Mouse (Mus musculus) lung, adult 2 months (tissue): ENCODE measurements around the gene Best3. TPM values are rescaled to one million over a fixed set of nuclear protein-coding genes. Genes with fewer than 3 reads are reported as not detected.
"Not testable (repeated sequence)": the region's sequence is repeated elsewhere in the genome, so short reads cannot be mapped to it uniquely, and the experiment has no call there.

Experiments used
- DNase-seq: peaks from one replicate; pipeline ENCODE4 v3.0.0; 2022
- H3K4me1 ChIP-seq: fragments of 200-500 bp; 2 replicates; pipeline ENCODE4 v1.6.1; 2011; ENCODE audit warnings: low read length; ENCODE audit not compliant: control insufficient read depth, insufficient read depth
- H3K4me3 ChIP-seq: fragments of 200-500 bp; replicated peaks from 2 replicates; pipeline ENCODE3; 2011; ENCODE audit warnings: low read depth, mild to moderate bottlenecking, control low read depth, low read length; ENCODE audit errors: extremely low read depth
- CTCF ChIP-seq: fragments of 200-500 bp; IDR thresholded peaks from 2 replicates; pipeline ENCODE4 v1.5.1; 2011; ENCODE audit warnings: mild to moderate bottlenecking, low read length, control low read depth; ENCODE audit not compliant: insufficient read depth
- POLR2A ChIP-seq: fragments of 200-500 bp; IDR thresholded peaks from 2 replicates; pipeline ENCODE4 v1.6.1; 2011; ENCODE audit warnings: low read depth, mild to moderate bottlenecking, control low read depth, low read length, borderline replicate concordance; ENCODE audit errors: extremely low read depth
- WGBS: fragments of 180-500 bp; shearing (Covaris S2); methylation state at CpG from one replicate; pipeline ENCODE4 v1.1.7; 2018; 5-methylcytosine and 5-hydroxymethylcytosine counted together
- polyA plus RNA-seq: library from polyadenylated mRNA; depleted of rRNA; stranded (reverse); fragments of >200 nt; gene quantifications from 2 replicates; pipeline ENCODE4 v1.2.3, GENCODE M21; 2012

Gene Best3
- polyA plus RNA-seq, 1 experiment, result 3.4 TPM

DNA sequence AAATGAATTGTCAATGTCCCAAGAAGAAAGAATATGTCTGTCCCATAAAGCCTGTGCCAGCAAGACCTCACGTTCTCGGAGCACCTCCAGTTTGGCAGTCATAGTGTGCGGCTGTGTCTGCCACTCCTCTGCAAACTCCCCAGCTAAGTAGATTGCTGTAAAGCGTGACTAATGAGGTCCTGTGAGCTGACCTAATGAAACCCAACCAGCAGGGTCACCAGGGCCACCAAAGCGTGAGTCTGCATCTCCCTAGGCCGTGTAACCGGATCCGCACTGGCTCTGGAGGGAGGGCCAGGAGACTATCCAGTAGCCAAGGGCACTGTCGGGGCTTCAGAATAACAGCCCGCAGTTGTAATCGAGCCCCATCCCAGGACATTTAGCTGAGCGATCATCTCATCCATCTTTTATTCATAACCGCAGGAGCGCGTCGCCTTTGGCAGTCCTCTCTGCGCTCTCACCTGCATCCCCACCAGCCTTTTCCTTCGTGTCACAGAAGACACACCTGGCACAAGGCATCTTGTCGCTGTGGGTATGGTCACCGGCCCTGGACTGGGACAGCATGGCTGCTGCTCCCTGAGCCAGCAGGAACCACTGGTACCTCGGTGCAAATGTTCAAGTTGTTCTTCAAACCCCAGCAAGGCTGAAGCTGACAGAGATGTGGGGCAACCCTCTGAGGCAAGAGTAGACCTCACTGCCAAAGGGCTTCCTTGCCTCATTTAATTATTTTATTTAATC lies 35.1 kb downstream of the Best3 start:
- Histone ChIP-seq H3K4me3 (no peak overlapping the region), H3K4me1 (no peaks in the 10 kb centered on the region)
- no peak for DNase-seq
- TF ChIP-seq CTCF (no peak), POLR2A (no peak)
- WGBS, result 45% methylated on average over 21 of the region's 21 CpGs

DNA sequence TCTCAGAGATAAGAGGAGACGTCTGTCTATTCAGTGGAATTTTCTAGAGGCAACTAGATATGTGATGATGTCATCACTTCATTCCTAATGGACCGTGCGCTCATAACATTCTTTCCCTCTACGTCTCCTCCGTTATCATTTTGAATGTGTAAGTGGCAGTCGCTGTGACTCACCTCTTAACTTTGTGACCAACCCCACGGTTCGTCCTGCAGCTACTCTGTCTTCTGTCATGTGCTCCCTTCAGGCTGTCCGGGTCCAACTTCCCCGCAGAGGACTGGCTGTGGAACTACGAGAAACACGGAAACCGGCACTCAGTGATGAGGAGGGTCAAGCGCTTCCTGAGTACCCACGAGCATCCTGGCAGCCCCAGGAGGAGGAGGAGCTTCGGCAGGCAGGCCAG lies 37.6 kb downstream of the Best3 start:
- no peaks in the 10 kb centered on the region for H3K4me1 ChIP-seq
- no peak overlapping the region for H3K4me3 ChIP-seq
- TF ChIP-seq POLR2A (no peak), CTCF (no peak)
- DNase-seq, result no peak
- WGBS, result 20% methylated on average over 16 of the region's 16 CpGs

DNA sequence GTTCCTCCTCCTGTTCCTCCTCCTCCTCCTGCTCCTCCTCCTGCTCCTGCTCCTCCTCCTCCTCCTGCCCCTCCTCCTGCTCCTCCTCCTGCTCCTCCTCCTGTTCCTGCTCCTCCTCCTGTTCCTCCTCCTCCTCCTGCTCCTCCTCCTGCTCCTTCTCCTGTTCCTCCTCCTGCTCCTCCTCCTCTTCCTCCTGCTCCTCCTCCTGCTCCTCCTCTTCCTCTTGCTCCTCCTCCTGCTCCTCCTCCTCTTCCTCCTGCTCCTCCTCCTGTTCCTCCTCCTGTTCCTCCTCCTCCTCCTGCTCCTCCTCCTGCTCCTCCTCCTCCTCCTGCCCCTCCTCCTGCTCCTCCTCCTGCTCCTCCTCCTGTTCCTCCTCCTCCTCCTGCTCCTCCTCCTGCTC lies 39.7 kb downstream of the Best3 start:
- H3K4me3 ChIP-seq, H3K4me1 ChIP-seq, DNase-seq: not testable (repeated sequence)

DNA sequence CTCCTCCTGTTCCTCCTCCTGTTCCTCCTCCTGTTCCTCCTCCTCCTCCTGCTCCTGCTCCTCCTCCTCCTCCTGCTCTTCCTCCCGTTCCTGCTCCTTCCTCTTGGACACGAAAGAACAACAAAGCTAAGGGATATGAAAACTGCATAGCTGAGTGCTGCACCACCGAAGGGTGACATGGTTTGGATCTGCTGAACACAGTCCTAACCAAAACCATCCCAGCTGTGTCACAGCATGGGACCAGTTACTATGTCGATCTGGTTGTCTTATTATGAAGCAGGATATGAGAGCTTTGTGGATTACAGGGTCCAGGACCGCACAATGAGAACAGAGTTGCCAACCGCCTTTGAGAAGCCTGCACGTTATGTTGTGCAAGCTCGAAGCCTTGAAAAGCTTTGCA lies 40.1 kb downstream of the Best3 start:
- 66% methylated on average over 8 of the region's 8 CpGs for WGBS
- no peak overlapping the region for H3K4me3 ChIP-seq
- no peak for DNase-seq
- TF ChIP-seq CTCF (no peak), POLR2A (no peak)
- no peaks in the 10 kb centered on the region for H3K4me1 ChIP-seq

DNA sequence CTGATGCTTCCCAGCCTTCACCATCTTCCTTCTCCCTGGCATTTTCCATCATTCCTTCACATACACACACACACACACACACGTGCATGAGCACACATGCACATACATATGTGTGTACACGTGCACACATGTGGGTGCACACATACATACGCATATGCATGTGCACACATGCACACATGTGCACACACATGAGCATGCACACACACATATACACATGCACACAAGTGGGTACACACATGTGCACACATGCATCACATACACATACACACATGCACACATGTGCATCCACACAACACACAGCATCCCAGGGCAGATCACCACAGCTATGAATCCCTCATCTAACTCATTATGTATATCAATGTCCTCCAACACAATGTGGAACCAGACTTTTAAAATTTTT lies 45.0 kb downstream of the Best3 start:
- TF ChIP-seq POLR2A (no peak), CTCF (no peak)
- DNase-seq, result no peak
- WGBS, result 91% methylated on average over 3 of the region's 3 CpGs
- Histone ChIP-seq H3K4me3 (no peak overlapping the region), H3K4me1 (no peaks in the 10 kb centered on the region)

DNA sequence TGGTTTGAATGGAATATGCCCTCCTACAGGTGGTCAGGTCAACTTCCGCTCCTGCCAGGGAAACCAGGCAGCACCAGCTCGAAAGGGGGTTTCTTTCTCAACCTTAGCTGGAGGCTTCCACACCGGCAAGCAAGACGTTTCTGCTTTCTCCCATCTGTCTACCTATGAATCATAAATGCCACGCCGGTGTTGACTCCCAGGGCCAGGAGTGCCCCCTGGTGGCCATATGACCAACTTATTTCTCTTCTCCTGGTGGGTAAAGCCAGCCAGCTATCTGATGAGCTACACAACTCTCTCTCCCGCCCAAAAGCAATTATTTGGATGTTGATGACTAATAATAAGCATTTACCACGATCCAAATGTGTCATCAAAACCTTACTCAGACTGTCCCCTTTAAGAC lies 47.7 kb downstream of the Best3 start:
- Histone ChIP-seq H3K4me3 (no peak overlapping the region), H3K4me1 (no peaks in the 10 kb centered on the region)
- DNase-seq, result peak; percentile 64
- TF ChIP-seq POLR2A (no peak), CTCF (peak; percentile 79)
- 12% methylated on average over 8 of the region's 8 CpGs for WGBS

DNA sequence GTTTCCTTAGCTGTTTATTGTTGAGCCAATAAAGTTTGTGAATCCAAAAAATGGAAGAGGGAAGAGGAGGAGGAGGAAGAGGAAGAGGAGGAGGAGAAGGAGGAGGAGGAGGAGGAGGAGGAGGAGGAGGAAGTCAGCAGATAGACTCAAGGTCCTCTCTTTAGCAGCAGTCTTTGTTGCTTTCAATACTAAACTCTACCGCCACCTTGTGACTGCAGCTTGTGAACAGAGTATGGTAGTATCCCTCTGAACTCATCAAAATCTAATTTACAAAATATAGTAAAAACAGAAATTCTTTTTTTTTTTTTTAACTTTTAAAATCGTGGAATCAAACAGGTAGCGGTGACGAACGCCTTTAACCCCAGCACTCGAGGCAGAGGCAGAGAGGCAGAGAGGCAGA lies 54.2 kb downstream of the Best3 start:
- no peak for DNase-seq
- no peak overlapping the region for H3K4me3 ChIP-seq
- 66% methylated on average over 6 of the region's 6 CpGs for WGBS
- TF ChIP-seq CTCF, result no peak
- TF ChIP-seq POLR2A, result no peak
- H3K4me1 ChIP-seq, result peaks cover 3% of the 10 kb centered on the region; the same call in 1 of the 2 replicates

DNA sequence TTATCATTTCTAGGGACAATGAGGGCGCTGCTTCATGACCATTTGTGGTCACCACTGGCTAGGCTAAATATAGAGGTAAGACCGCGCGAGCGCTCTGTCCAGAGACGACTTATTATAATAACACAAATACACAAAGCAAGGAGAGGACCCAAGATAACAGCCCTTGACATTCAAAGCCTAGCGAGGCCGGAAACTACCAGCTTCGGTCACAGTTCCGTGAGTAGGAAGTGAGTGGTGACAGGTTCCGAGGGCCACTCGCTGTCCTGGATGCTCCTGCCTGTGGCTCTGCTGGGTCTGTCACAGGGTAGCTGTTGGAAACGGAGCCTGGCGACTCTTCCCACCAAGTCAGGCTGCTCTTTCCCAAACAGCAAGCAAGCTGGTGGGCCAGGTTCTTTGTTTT lies 56.2 kb downstream of the Best3 start:
- 40% methylated on average over 14 of the region's 14 CpGs for WGBS
- Histone ChIP-seq H3K4me3 (no peak overlapping the region), H3K4me1 (peaks cover 3% of the 10 kb centered on the region; the same call in 1 of the 2 replicates)
- no peak for DNase-seq
- TF ChIP-seq POLR2A (no peak), CTCF (no peak)

DNA sequence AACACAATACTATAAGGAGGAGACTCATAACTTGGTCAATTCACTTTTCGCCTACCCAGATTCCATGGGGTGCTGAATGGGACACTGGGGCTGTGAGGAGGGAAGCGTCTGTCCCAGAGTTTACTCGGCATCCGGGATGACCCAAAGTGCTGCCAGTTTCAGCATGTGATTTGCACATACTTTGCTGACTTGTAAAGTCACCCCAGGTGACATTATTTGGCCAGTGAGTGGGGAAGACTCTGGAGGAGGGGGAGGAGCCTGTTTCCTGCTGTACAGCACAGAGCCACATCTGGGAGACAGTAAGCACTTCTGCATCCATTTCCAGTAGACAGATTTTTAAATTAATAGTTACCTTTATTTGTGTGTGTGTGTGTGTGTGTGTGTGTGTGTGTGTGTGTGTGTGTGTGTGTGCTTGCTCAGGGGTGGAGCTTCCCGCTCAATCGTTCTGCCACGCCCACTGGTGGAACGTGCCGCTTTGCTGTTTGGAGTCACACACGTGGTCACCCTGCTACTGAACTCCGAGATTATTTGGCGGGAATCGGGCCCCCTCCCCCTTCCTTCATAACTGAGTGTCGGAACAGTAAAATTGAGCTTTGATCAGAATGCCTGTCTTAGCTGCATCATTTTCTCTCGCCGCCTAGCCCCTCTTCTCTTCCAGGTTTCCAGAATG lies 57.5 kb downstream of the Best3 start:
- not testable (repeated sequence) for H3K4me1 ChIP-seq, DNase-seq, H3K4me3 ChIP-seq
- WGBS, result 27% methylated on average over 16 of the region's 16 CpGs

DNA sequence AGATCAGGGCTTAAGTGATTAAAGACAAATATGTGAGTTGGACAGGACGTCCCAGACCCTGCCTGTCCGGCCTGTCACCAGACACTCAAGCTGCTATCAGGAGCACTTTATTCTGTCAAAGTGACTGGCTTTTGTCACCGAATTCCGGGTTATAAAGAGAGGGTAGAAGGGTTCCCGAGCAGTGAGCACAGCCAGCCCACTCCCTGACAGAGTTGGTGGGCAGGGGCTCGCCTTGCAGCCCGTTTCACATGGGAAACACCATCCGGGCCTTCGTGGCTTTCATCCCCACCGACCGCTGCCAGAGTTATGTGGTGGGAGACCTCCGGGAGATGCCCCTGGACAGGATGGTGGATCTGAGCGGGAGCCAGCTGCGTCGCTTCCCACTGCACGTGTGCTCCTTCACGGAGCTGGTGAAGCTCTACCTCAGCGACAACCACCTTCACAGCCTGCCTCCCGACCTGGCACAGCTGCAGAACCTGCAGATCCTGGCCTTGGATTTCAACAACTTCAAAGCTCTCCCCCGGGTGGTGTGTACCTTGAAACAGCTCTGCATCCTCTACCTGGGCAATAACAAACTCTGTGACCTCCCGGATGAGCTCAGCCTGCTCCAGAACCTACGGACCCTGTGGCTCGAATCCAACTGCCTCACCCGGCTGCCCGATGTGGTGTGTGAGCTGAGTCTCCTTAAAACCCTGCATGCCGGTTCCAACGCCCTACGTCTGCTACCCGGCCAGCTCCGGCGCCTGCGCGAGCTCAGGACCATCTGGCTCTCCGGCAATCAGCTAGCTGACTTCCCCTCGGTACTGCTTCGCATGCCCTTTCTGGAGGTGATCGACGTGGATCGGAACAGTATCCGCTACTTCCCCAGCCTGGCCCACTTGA lies 59.3 kb downstream of the Best3 start, which contains the start of gene Lrrc10:
Lrrc10 (plus strand) TSS at position 167 of the 882 bp plus-strand sequence.
- Histone ChIP-seq H3K4me1 (peaks cover 3% of the 10 kb centered on the region; the same call in 1 of the 2 replicates), H3K4me3 (no peak within 1 kb of the TSS)
- no peak for TF ChIP-seq CTCF
- no peak for TF ChIP-seq POLR2A
- 40% methylated on average over 40 of the region's 40 CpGs for WGBS
- DNase-seq, result no peak
